Comparison of ENCODE assay signal across 9 mouse cellular contexts in the genomic region with DNA sequence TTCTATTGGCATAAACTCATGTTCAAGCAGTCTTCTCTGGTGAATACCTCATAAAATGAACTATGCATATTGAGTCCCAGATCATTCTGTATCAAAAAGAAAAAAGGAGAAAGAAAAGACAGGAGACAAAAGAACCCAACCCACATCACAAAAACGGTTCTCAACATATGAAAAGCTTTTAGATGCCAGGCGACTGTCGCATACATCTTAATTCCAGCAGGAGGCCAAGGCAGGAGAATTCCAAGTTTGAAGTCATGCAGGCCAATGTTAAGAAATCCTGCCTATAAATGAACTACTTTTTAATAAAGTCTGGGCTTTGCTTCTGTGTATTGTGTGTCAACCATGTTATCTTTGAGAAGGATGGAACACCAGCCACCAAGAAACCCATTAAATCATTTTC. TPM values are rescaled to one million over a fixed set of nuclear protein-coding genes. Genes with fewer than 3 reads are reported as not detected.
DNase-seq lines count a peak whose midpoint lies in the region; ATAC-seq and TF ChIP-seq lines count a peak whose summit lies in the region.
"Had no signal": no experiment of that assay in that cellular context is flagged by ENCODE, and none has a peak within 500 bp of the region (broad histone marks: within the 10 kb centered on the region; RNA-seq: fewer than 3 reads in every experiment).

No protein-coding gene starts in this region.

- H3K4me3 ChIP-seq in kidney, postnatal 0 days (replicated peaks; ENCODE audit: low read depth, low read length) = no peak overlapping the region
- peak overlapping the region; percentile 45 for H3K4me3 ChIP-seq in forebrain, embryonic 10.5 days
- peak overlapping the region; percentile 7; the same call in 1 of the 2 replicates for H3K4me3 ChIP-seq in limb, embryonic 11.5 days (ENCODE audit: low read depth, low read length)
- H3K4me3 ChIP-seq in neural tube, embryonic 14.5 days (ENCODE audit: low read depth, low read length) = peak overlapping the region; percentile 34

- H3K9ac ChIP-seq in kidney, postnatal 0 days (ENCODE audit: low read depth, low read length) = no peak overlapping the region
- no peak overlapping the region for H3K9ac ChIP-seq in limb, embryonic 11.5 days (ENCODE audit: low read length)
- H3K9ac ChIP-seq in neural tube, embryonic 14.5 days (replicated peaks; ENCODE audit: low read depth, low read length) = peak overlapping the region; percentile 32; the same call in 1 of the 2 replicates

- no peak for DNase-seq in kidney, postnatal 0 days (ENCODE audit: low spot score)
- no peak for DNase-seq in kidney, adult 11 months
- DNase-seq in forebrain, embryonic 10.5 days (ENCODE audit: extremely low spot score, low spot score) = no peak
- no peak for DNase-seq in limb, embryonic 11.5 days (ENCODE audit: low spot score)
- no peak for DNase-seq in T-cell, adult 2 months (ENCODE audit: low spot score)
- no peak for DNase-seq in cerebellum, postnatal 25 days
- no peak for DNase-seq in cerebellum, adult 9-11 months

- peak overlapping the region; percentile 55; the same call in 1 of the 2 replicates for H3K4me2 ChIP-seq in kidney, postnatal 0 days (ENCODE audit: low read length)
- peak overlapping the region; percentile 24; the same call in 1 of the 2 replicates for H3K4me2 ChIP-seq in limb, embryonic 11.5 days (ENCODE audit: low read depth, severe bottlenecking)
- peak overlapping the region; percentile 47 for H3K4me2 ChIP-seq in neural tube, embryonic 14.5 days (ENCODE audit: low read depth, low read length)

- 1% methylated on average over 3 of the region's 3 CpGs for WGBS in kidney, postnatal 0 days
- WGBS in forebrain, embryonic 10.5 days = 5% methylated on average over 3 of the region's 3 CpGs
- WGBS in limb, embryonic 11.5 days = 4% methylated on average over 3 of the region's 3 CpGs
- WGBS in neural tube, embryonic 14.5 days = 0% methylated on average over 3 of the region's 3 CpGs

- no peaks in the 10 kb centered on the region for H3K4me1 ChIP-seq in kidney, postnatal 0 days (replicated peaks; ENCODE audit: insufficient read depth, low read length)
- H3K4me1 ChIP-seq in forebrain, embryonic 10.5 days = peaks cover 9% of the 10 kb centered on the region
- H3K4me1 ChIP-seq in limb, embryonic 11.5 days (ENCODE audit: control insufficient read depth, insufficient read depth, low read length) = no peaks in the 10 kb centered on the region
- 0 out of 2 replicates have a peak, but pooled peaks cover 3% of the 10 kb centered on the region for H3K4me1 ChIP-seq in neural tube, embryonic 14.5 days (ENCODE audit: control insufficient read depth, insufficient read depth, low read length)

- no peaks in the 10 kb centered on the region for H3K36me3 ChIP-seq in kidney, postnatal 0 days (ENCODE audit: insufficient read depth, low read length)
- H3K36me3 ChIP-seq in forebrain, embryonic 10.5 days (replicated peaks) = no peaks in the 10 kb centered on the region
- no peaks in the 10 kb centered on the region for H3K36me3 ChIP-seq in limb, embryonic 11.5 days (ENCODE audit: control insufficient read depth, insufficient read depth, low read length)
- H3K36me3 ChIP-seq in neural tube, embryonic 14.5 days (ENCODE audit: control insufficient read depth, insufficient read depth, low read length) = no peaks in the 10 kb centered on the region

- no peak for TF ChIP-seq CTCF in kidney, postnatal 0 days (IDR thresholded peaks at IDR 0.05; ENCODE audit: low read depth)

- no peak for ATAC-seq in kidney, postnatal 0 days (replicated peaks; ENCODE audit: low FRiP score, low read depth)
- no peak for ATAC-seq in limb, embryonic 11.5 days (ENCODE audit: insufficient number of reproducible peaks, low FRiP score, low TSS enrichment, low read depth)
- no peak for ATAC-seq in neural tube, embryonic 14.5 days (ENCODE audit: low read depth)

- H3K9me3 ChIP-seq in kidney, postnatal 0 days (replicated peaks; ENCODE audit: low read length) = no peaks in the 10 kb centered on the region
- H3K9me3 ChIP-seq in forebrain, embryonic 10.5 days = no peaks in the 10 kb centered on the region
- no peaks in the 10 kb centered on the region for H3K9me3 ChIP-seq in limb, embryonic 11.5 days (ENCODE audit: control insufficient read depth, low read length)
- no peaks in the 10 kb centered on the region for H3K9me3 ChIP-seq in neural tube, embryonic 14.5 days (ENCODE audit: control insufficient read depth, low read length)

- no peaks in the 10 kb centered on the region for H3K27me3 ChIP-seq in kidney, postnatal 0 days (ENCODE audit: insufficient read depth, low read length)
- 0 out of 2 replicates have a peak, but pooled peaks cover 7% of the 10 kb centered on the region for H3K27me3 ChIP-seq in forebrain, embryonic 10.5 days (ENCODE audit: poor library complexity, severe bottlenecking)
- no peaks in the 10 kb centered on the region for H3K27me3 ChIP-seq in limb, embryonic 11.5 days (ENCODE audit: control insufficient read depth, insufficient read depth, low read length)
- H3K27me3 ChIP-seq in neural tube, embryonic 14.5 days (ENCODE audit: control insufficient read depth, insufficient read depth, low read length) = no peaks in the 10 kb centered on the region

- H3K27ac ChIP-seq in kidney, postnatal 0 days = no peak overlapping the region
- peak overlapping the region; percentile 90 for H3K27ac ChIP-seq in forebrain, embryonic 10.5 days
- H3K27ac ChIP-seq in limb, embryonic 11.5 days (replicated peaks; ENCODE audit: low read depth, low read length) = no peak overlapping the region
- H3K27ac ChIP-seq in neural tube, embryonic 14.5 days (ENCODE audit: low read depth, low read length) = no peak overlapping the region

RNA-seq across cellular contexts. Expression of gene Gm11634, which starts 5.1 kb away (rescaled TPM):
- polyA plus RNA-seq in kidney, postnatal 0 days (2015; fragmentation: Nextera tagmentation; extraction: Ambion mirVana) = 0.37 TPM in 1 of 2 replicates, not detected in the other
- polyA plus RNA-seq in forebrain, embryonic 10.5 days (2016; fragmentation: Nextera tagmentation; extraction: Ambion mirVana) = not detected in 2 replicates
- polyA plus RNA-seq in limb, embryonic 11.5 days (2014; fragmentation: Nextera tagmentation; extraction: Ambion mirVana) = not detected in 2 replicates
- polyA plus RNA-seq in neural tube, embryonic 14.5 days (2014; fragmentation: Nextera tagmentation; extraction: Ambion mirVana) = not detected in 2 replicates
- polyA plus RNA-seq: liver, adult 2 months had no signal

RNA-seq across cellular contexts. Expression of gene Tmem106a, which starts 22.1 kb away (rescaled TPM):
- polyA plus RNA-seq in kidney, postnatal 0 days (2015; fragmentation: Nextera tagmentation; extraction: Ambion mirVana) = 19.4 and 20.9 TPM in 2 replicates
- polyA plus RNA-seq in forebrain, embryonic 10.5 days (2016; fragmentation: Nextera tagmentation; extraction: Ambion mirVana) = 1.5 and 1.8 TPM in 2 replicates
- polyA plus RNA-seq in limb, embryonic 11.5 days (2014; fragmentation: Nextera tagmentation; extraction: Ambion mirVana) = 0.67 and 1.3 TPM in 2 replicates
- polyA plus RNA-seq in neural tube, embryonic 14.5 days (2014; fragmentation: Nextera tagmentation; extraction: Ambion mirVana) = 3.6 and 3.9 TPM in 2 replicates

RNA-seq across cellular contexts. Expression of gene Rdm1, which starts 22.9 kb away (rescaled TPM):
- polyA plus RNA-seq in kidney, postnatal 0 days (2015; fragmentation: Nextera tagmentation; extraction: Ambion mirVana) = 30.9 and 37.6 TPM in 2 replicates
- 30.7 and 33.9 TPM in 2 replicates for polyA plus RNA-seq in forebrain, embryonic 10.5 days (2016; fragmentation: Nextera tagmentation; extraction: Ambion mirVana)
- polyA plus RNA-seq in limb, embryonic 11.5 days (2014; fragmentation: Nextera tagmentation; extraction: Ambion mirVana) = 30.0 and 31.0 TPM in 2 replicates
- polyA plus RNA-seq in neural tube, embryonic 14.5 days (2014; fragmentation: Nextera tagmentation; extraction: Ambion mirVana) = 9.4 and 11.1 TPM in 2 replicates

RNA-seq across cellular contexts. Expression of gene Nbr1, which starts 52.2 kb away (rescaled TPM):
- 62.6 and 63.3 TPM in 2 replicates for polyA plus RNA-seq in kidney, postnatal 0 days (2015; fragmentation: Nextera tagmentation; extraction: Ambion mirVana)
- polyA plus RNA-seq in forebrain, embryonic 10.5 days (2016; fragmentation: Nextera tagmentation; extraction: Ambion mirVana) = 61.7 and 69.9 TPM in 2 replicates
- 64.1 and 69.6 TPM in 2 replicates for polyA plus RNA-seq in limb, embryonic 11.5 days (2014; fragmentation: Nextera tagmentation; extraction: Ambion mirVana)
- 85.8 and 111 TPM in 2 replicates for polyA plus RNA-seq in neural tube, embryonic 14.5 days (2014; fragmentation: Nextera tagmentation; extraction: Ambion mirVana)

RNA-seq across cellular contexts. Expression of gene Brca1, which starts 52.4 kb away (rescaled TPM):
- polyA plus RNA-seq in kidney, postnatal 0 days (2015; fragmentation: Nextera tagmentation; extraction: Ambion mirVana) = 4.2 and 6.3 TPM in 2 replicates
- polyA plus RNA-seq in forebrain, embryonic 10.5 days (2016; fragmentation: Nextera tagmentation; extraction: Ambion mirVana) = 26.2 and 27.4 TPM in 2 replicates
- 23.2 and 23.3 TPM in 2 replicates for polyA plus RNA-seq in limb, embryonic 11.5 days (2014; fragmentation: Nextera tagmentation; extraction: Ambion mirVana)
- 1.6 and 1.9 TPM in 2 replicates for polyA plus RNA-seq in neural tube, embryonic 14.5 days (2014; fragmentation: Nextera tagmentation; extraction: Ambion mirVana)
